Mouse (Mus musculus) lung, postnatal 10 days (tissue): ENCODE measurements around the gene Susd6.

Source experiments
- DNase-seq: peaks from one replicate; pipeline ENCODE4 v3.0.0; 2021

The Susd6 gene

DNA sequence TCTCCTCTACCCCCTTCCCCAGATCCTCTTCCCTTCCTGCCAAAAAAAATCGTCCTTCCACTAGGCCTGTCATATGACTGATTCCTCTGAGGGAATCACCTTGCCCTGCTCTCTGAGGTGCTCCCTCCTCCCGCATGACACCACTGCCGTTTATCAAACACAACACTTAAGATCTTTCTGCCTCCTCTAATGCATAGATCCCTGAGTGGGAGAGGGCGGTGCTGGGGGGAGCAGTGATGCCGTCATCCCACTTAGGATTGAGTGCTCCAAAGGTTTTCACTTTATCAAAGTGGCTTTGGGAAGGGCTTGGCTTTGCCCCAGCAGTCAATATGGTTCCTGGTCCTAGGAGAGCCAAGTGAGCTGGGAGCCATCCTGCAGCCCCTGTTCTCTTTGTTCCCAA lies 93.6 kb downstream of the Susd6 start:
- DNase-seq: peak; percentile 16

DNA sequence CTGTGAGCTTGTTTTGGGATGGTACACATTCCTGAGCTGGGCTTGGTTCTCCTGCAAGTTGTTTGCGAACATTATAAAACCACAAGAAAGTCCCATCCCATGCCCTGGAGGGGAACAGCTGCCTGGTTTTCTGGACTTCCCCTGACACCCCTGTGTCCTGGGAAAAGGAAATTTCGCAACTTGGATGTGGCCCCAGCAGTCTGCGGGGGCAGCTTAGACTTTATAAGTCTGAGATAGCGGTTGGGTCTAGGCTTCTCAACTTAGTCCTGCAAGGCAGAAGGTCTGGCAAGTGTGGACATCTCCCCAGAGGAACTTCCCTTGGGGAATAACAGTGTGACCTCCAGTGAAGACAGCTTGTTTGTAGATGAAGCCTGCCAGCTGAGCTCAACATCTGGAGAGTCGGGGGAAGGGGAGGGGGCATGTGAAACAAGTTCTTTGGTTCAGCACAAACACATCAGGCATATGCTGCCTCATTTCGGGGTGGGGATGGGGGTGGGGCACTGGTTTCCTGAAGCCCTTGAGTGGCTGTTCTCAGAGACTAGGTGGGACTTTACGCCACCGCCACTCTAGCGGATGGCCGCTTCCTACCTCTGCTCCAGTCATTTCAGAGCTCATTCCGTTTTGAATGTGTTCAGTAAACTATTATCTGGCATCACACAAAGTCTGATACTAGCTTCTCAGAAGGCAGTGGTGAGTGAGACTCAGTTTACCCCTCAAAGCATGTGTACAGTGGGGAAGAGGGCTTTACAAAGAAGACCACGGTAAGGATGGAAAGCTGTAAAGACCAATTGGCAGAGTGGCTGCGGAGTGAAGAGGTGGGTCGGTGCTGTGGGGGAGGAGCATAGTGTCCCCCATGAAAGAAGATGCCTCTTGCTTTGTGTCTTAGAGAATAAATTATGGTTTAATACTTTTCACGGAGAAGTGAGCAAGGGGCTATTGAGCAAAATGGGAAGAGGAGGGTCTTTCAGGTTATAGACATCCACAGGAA lies 95.3 kb downstream of the Susd6 start:
- DNase-seq: peak; percentile 82

DNA sequence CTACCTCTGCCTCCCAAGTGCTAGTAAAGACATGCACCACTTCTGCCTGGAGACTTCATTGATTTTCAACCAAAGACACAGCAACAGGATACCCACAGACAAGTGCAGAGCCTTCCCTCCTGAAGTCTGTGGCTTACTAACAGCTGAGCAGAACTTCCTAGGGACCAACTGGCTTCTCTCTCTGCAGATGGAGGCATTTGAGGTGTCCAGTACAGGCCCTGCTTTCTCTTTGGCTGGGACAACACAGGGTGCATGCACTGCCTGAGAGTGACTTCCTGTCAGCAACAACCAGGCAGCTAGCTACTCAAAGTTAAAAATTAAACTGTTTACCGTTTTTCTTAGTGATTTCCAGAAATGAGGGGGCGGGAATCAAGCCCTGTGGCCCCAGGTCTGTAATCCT lies 96.7 kb downstream of the Susd6 start:
- no peak for DNase-seq

DNA sequence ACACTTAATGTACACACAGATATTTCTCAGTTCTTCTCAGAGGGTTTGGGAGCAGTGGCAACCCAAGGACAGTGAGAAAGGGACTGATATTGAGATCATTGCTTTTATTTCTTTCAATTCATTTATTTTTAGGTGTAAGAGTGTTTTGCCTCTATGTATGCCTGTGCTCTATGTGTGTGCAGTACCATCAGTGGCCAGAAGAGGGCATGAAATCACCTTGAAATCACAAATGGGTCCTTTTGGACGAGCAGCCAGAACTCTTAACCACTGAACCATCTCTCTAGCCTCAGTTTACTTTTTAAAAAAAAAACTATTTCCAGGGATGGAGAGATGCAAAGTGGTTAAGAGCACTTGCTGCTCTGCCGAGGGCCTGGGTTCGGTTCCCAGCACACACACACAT lies 99.0 kb downstream of the Susd6 start:
- no peak for DNase-seq

DNA sequence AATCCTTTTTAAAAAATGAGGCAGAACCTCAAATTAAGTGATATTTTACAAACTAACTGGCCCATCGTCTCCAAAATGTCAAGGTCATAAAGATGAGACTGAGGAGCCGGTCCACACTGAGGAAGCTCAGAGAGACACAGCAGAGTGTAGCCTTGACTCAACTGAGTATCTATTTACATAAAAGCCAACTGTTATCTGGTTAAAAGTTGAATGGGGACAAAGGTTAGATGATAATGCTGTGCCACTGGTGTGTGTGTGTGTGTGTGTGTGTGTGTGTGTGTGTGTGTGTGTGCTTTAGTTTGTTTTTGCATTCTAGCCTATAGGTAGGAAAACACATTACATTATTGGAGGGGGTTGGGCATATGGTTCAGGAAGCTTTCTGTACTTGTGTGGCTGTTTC lies 100.8 kb downstream of the Susd6 start:
- DNase-seq: no peak

DNA sequence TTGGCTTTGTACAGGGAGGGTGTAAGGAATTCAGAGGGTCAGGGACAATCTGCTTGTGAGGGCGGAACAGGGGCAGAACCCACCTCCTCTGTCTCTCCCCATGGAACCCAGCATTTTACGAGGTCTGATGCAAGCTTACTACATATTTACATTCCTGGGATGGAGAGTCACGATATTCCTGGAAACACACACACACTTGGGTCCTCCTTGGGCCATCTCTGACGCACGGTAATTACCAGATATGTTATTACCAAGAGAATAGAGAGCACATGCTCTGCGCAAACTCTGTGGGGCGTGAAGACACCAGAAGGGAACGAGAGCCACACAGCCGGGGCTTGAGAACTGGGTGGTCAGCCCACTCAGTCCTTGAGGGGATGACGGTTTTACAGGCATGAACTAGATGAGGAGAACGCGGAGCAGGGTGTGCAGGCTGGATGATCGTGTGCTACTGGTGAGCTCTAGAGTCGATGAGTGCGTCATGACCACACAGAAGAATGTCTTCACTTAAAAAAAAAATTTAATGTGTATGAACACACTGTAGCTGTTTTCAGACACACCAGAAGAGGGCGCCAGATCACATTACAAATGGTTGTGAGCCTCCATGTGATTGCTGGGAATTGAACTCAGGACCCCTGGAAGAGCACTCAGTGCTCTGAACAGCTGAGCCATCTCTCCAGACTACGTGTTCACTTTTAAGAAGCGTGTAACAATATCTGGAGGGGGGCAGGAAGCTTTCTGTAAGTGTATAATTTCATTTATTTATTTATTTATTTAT lies 103.6 kb downstream of the Susd6 start:
- DNase-seq: peak; percentile 21

DNA sequence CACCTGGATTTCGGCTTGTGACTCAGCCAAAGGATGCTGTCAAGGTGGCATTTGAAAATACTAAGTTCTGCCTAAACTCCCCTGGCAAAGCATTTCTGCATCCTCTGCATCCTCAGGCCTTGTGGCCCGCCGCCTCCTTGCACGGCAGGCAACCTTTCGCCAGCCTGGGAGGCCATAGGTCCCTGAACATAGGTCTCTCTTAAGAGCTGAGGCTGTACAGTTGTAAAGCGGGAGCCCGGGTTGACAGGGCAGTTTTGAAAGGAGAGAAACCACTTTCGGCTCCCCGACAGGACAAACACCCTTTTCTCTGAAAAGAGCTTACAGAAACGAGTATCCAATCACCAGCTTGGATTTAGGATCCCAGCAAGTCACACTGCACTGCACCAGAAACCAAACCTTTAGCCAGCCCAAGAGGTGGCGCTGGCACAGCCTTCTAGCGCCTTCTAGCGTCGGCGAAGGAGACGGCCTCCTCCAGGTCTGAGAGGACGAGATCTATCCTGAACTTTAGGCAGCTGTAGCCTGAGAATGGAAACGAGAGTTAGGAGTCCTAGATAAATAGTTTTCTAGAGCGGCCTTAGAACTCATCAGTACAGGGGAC lies 104.8 kb downstream of the Susd6 start:
- DNase-seq: peak; percentile 79

DNA sequence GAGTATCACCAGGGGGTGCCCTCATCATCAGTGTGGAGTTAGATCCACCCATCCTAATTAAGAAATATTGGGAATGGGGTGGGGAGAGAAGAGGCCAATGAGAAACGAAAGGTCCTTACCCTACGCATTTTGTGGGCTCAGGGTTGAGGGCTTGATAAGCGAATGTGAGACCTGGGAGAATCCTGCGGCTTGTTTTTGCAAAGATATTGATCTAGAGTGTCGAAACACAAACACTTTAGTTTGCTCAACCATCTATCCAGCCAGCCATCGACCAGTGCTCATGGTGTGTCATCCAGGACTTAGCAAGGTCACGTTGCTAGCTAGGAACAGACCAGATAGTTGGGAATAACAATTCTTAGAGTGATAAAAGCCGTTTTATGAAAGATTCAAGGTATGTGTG lies 119.3 kb downstream of the Susd6 start:
- DNase-seq: no peak

DNA sequence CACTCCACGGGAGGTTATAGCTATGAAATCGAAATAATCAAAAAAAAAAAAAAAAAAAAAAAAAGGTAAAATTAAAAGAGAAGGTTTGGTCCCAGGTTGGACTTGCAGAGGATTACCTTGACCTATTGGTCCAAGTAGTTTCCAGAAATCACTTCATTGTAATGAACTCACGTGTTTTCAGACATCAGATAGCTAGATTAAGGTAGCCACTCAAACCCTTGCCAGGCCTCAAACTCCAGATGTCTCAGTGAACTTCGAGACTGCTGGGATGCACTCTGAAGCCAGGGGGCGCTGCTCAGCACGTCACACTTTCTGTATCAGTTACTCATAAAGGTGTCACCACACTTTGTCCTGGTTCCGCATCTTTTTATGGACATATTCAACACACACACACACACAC lies 127.5 kb downstream of the Susd6 start:
- peak; percentile 49 for DNase-seq

DNA sequence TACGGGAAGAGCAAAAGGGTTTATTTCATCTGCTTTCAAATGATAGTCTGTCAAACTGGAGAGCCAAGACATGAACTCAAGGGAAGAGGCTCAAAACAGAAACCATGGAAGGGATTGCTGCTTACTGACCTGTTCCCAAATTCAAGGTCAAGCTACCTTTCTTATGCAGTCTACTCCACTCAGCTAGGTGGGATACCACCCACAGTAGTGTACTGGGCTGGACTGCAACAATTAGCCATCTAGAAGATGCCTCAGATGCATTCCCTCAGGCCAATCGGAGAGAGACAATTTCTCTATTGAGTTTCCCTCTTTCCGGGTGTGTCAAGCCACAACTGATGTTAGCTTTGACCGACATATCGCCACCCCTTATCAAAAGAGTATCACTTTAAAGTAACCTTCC lies 131.0 kb downstream of the Susd6 start:
- no peak for DNase-seq

DNA sequence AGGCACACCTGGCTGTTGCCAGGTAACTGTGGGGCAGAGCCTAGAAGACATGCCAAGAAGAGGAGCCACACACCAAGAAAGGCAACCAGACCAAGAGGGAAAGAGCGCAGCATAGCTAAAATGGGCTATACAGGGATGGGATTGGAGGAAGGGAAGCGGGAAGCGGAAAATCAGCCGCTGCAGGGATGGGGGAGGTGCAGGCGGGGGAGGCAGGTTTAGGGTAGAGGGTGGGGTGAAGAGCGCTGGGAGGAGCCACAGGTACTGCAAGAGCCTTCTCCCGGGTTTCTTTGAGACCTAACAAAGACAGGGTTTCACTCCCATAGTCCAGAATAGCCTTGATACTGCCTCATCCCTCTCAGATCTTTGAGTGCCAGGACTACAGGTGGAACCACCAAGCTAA lies 132.6 kb downstream of the Susd6 start:
- DNase-seq: peak; percentile 46

DNA sequence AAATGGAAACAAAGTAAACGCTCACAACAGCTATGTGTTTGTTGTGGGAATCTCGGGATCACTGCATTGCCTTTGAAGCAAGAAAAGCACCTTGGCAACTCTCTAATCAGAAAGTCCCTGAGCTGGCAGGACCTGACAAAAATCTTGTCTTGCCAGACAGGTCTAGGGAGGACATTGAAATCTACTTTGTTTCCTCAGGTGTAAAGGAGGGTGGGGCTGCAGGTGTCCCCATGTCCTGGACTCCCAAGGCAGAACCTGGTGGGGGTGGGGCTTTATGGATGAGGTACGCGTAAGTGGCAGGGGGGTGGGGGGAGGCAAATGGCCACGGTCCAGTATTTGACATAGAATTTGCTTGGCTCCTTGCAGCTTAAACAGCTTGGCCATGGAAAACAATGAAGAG lies 133.3 kb downstream of the Susd6 start:
- peak; percentile 20 for DNase-seq

DNA sequence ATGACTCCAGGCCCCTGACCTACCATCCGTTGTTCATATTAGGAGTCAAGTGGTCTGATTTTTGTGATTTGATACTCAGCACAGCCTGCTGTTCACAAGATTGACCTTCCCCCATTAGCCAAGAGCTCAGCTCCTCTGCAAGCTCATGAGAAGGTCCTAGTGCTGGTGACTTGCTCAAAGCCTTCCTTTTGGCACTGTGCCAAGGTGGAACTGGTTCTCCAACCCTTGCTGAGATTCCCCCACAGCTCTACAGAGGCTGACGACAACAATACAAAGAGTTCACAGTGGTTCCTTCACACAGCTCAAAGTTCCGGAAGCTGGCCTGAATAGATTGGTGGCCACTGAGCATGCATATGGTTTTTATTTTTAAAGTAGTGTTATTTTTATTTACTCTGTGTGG lies 133.9 kb downstream of the Susd6 start:
- peak; percentile 71 for DNase-seq

DNA sequence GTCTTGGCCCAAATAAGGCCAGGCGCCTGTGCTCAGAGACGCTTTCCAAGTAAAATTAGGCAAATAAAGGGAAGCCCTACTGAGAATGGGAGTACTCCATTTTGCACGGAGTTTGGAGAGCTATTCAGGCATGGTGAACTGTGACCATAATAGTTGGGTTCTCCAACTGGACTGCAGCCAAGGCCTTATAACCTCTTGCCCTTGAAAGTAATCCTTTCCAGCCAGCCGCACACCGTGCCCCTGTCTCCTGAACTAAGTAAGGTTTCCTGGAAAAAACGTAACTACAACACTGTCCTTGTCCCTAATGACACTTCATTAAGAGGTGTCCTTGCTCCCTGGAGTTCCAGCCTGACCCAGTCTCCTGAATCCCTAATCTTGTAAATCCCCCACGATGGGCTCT lies 135.6 kb downstream of the Susd6 start:
- DNase-seq: no peak

DNA sequence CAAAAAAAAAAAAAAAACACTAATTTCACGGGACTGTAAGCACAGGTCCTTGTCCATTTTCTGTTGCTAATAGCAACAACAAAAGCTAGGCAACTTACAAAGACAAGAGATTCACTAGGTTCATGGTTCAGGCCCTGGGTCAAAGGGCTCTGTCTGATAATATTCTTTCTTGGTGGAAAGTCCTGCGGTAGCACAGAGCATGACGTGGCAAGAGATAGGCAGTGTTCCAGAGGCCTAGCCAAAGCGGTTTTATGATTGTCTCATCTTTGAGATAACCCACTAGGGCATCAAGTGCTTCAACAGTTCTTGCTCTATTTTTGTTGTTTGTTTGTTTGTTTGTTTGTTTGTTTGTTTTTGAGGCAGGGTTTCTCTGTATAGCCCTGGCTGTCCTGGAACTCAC lies 136.2 kb downstream of the Susd6 start:
- no peak for DNase-seq

DNA sequence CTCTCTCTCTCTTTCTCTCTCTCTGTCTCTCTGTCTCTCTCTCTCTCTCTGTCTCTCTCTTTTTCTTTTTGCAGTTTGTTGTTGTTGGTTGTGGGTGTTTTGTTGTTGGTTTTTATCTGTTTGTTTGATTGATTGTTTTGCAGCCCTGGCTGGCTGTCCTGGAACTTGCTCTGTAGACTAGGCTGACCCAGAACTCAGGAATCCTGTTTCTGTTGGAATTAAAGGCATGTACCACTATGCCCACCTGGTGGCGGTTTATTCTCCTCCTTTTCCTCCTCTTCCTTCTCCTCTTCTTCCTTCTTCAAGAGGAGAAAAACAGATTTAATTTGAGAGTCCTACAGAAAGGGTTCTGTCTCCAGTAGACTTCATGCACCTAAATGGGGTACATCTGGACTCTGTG lies 137.2 kb downstream of the Susd6 start:
- no peak for DNase-seq

DNA sequence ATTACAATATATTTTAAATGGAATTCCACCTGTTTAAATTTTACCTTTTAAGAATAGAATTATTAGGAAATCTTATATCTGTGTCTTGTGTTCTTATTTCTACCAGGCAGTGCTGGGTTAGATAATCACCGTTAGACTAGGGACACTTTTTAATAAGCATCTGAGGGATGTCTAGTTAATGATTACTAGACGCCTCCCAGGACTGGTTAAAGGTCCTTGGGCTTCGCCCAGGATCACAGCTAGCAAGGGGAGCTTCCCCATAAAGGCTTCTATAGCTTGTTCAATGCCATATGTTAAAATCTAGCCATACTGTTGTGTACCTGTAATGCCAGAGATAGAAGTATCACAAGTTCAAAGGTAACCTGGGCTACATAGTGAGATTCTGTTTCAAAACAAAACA lies 138.6 kb downstream of the Susd6 start:
- DNase-seq: no peak

DNA sequence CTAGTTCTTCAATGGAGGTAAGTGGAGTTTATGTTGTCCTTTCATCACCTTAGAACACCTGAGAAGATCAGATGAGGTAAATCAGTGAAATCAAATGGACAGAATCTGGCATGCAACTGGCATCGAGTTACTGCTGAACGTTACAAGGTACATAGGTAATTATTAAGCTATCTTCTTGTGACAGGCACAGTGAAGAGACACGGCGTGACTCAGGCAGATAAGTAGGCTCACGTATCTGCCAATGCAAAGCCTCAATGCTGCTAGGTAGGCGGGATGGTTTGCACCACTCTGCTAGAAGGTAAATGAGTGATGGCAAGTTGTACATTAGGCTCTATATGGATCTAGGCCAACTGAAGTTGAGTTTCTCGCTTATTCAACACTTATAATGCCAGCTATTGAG lies 139.8 kb downstream of the Susd6 start:
- DNase-seq: no peak
